Mouse (Mus musculus) granulocyte monocyte progenitor cell, adult 5-6 weeks (primary cell): ENCODE results near the gene Itgb3. TPM values are rescaled to one million over a fixed set of nuclear protein-coding genes. Genes with fewer than 3 reads are reported as not detected.

ENCODE experiments used
- ATAC-seq: replicated peaks from 2 replicates; pipeline ENCODE4 v1.8.0; 2016; ENCODE audit warnings: mild to moderate bottlenecking, moderate TSS enrichment, inconsistent platforms; ENCODE audit not compliant: poor library complexity, severe bottlenecking
- total RNA-seq, 2 experiments: library from RNA; stranded (forward) in 1 of 2; stranded (reverse) in 1 of 2; fragments of 200-712, 200-1000 nt in 1 of 2; fragments of >200 nt in 1 of 2; fragmentation: Nextera tagmentation in 1 of 2; gene quantifications; 2 replicates each; pipeline ENCODE4 v1.2.3; 2014 to 2017

Gene Itgb3
- 1.9 and 3.9 TPM in 2 replicates for total RNA-seq (2014; fragmentation: Nextera tagmentation)
- 5.5 and 7.2 TPM in 2 replicates for total RNA-seq (2017)

DNA sequence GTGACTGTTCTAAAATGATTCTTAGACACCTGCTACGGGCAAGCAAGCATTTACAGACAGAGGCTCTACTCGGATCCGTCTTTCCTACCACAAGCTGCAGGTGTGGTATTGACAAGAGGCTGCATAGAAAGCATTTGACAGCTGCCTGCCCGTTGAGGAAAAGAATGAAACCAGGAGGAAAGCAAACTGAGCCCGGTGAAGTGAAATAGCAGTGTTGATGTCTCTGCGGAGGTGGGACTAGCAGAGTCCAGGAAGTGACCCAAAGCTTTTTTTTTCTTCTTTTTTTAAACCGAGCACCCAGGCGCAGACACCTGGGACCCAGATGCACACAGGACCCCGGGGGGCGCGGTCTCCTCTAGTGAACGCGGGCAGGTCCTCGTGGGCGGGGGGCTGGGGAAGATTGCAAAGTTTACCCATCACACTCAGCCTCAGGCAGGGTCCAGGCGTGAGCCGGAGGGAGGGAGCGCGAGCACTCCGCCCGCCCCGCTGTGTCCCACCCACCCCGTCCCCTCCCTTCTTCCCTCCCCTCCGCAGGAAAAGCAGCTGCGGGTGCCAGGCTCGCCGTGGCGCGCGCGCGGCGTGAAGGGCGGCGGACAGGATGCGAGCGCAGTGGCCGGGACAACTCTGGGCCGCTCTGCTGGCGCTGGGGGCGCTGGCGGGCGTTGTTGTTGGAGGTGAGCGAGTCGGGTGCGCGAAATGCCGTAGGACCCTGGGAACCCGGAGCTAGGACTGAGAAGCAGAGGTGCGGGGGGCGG lies at the start of gene Itgb3:
Gene Itgb3, plus strand, starts transcription at position 510 of the 755 bp plus-strand sequence.
- ATAC-seq = peak; percentile 34

DNA sequence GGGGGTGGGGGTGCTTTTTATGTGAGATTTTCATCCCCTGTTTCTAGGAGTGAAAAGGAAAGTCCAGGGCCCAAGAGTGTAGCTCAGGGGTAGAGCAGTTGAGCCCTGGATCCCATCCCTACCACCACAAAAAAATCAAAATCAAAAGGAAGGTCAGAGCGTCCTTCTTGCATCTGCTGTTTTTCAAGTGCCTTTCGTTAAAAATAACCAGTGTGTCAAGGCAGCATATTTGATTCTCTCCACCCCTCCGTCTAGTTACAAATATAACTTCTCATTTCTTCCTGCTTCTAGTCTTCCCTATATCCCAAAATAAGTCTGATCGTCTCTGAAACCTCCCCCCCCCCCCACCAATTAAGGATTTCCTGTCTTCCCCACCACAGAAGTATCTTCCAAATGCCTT lies 49.7 kb upstream of the Itgb3 start:
- no peak for ATAC-seq

DNA sequence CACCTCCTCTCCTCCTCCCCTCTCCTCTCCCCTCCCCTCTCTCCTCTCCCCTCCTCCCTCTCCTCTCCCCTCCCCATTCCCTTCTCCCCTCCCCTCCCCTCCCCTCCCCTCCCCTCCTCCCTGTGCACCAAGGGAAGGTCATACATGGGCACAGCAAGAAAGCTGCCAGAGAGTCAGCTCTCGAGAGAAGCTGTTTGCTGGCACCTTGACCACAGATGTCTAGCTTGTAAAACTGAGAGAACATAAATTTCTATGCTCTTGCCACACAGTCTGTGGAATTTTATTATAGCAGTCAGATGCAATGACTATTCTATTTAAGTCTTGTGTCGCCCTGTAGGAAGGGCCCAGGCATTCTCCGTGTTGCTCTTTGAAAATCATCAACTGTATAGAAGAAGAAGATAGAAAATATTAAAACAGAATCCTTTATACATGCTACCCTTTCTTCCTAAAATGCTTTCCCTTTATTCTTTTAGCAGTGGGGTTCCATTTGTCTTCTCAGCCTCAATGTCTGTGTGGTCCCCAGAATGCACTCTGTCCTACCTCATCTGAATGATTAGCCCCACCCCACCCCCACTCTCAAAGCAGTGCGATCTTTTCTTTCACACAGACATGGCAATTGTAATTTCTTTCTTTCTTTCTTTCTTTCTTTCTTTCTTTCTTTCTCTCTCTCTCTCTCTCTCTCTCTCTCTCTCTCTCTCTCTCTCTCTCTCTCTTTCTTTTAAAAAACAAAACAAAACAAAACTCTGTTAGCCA lies 49.0 kb upstream of the Itgb3 start:
- no peak for ATAC-seq

DNA sequence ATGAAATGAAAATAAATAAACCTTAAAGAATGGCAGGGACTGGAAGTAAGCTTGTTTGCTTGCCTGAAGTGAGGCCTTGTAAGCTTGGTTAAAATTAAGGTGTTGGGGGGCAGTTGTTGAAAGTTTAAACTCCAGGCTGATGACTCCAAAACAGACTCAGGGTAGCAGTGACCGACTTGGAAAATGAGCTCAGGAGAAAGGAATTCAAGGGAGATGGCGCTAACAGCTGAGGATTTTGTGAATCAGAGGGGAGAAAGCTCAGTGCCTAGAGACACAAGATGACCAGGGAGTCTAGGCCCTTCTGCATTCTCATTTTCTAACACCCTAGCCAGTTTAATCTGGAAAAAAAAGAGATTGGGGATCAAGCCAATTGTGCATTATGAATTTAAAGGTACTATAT lies 46.8 kb upstream of the Itgb3 start:
- no peak for ATAC-seq

DNA sequence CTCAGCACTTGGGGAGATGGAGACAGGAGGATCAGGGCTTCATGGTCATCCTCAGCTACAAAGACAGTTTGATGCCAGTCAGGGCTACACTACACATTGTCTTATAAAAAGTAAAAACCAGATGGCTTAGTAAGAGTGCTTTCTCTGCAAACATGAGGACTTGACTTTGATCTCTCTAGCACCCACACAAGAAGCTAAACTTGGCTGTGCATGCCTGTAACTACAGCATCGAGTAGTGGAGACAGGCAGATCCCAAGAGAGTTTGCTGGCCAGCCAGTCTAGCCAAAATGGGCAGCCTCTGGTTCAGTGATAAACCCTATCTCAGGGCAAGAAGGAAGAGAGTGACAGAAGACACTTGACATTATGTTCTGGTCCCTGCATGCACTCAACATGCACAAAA lies 44.3 kb upstream of the Itgb3 start:
- ATAC-seq = no peak

DNA sequence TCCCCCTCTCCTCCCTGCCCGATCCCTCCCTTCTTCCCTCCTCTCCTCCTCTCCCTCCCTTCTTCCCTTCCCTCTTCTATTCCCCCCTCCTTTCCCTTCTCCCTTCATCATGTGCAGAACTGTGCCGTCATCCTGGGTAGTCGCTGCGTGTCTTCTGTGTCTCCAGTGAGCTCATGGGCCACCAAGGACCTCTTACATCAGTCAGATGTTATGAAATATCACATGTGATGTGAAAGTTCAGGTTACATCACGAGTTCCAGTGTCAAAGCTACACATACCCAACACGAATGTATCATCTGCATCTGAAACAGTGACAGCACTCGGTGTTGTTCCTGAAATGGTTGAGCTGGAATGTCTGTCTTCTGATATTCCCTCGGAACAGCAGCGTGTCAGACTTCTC lies 42.6 kb upstream of the Itgb3 start:
- peak; percentile 91 for ATAC-seq

DNA sequence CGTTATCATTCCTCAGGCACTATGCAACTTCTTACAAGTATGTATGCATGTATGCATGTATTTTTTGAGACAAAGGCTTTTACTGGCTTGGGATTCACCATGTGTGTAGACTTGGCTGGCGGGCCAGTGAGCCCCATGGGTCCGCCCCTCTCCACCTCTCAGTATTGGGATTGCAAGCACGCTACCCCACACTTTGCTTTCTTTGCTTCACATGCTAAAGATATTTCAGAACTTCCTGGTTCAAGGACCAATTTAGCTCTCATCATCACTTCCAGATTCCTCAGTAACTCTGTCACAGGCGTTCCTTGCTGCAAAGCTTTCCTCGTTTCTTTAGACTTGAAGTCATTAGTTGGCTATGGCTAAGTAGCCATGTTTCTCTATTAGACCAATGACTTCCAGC lies 41.7 kb upstream of the Itgb3 start:
- ATAC-seq = no peak

DNA sequence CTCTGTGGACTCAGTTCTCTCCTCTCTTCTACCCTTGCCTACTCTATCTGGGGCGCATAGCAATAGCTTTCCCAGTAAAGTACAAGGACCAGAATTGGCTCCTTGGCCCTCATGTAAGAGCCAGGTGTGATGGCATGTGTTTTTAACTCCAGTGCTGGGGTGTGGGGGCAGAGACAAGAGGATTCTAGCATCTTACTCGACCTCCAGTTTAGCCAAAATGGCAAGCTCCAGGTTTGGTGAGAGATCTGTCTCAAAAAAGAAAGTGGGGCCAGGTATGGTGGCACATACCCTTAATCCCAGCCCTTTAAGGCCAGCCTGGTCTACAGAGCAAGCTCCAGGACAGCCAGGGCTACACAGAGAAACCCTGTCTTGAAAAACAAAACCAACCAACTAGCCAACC lies 41.0 kb upstream of the Itgb3 start:
- ATAC-seq = no peak

DNA sequence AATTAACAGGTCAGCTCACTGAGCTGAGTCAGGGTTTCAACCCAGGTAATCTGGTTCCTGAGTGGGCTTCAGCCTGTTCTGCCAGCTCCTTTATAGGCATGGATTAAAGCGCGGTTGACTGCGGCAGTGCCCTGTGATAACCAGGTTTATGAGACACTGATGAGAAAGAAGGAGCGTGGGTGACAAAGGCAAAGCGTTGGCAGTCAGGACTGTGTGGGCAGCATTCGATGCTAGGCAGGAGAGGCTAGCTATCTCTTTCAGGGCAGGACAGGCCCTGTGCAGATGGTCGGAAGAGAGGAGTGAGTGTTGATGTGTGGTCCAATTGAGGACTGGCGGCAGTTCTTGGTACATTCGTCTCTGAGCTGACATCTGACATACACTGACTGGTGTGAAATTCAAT lies 40.1 kb upstream of the Itgb3 start:
- no peak for ATAC-seq

DNA sequence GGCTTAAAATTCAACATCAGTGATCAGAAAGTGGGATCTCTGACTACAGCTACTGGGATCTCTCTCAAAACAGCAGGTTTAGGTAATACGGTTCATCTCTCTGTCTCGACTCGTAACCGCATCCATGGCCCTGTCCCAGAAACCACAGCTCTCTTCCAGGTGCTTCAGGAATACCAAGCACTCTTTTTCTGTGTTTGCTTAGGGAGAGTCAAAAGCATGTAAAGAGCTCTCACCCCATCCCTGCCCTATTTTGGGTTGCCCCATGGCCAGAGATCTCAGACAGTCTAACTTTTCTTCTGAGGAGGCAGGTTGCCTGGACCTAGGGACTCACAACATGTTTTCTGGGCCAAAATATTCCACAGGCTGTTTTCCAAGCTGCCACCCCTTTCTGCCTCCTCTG lies 39.5 kb upstream of the Itgb3 start:
- ATAC-seq = no peak

DNA sequence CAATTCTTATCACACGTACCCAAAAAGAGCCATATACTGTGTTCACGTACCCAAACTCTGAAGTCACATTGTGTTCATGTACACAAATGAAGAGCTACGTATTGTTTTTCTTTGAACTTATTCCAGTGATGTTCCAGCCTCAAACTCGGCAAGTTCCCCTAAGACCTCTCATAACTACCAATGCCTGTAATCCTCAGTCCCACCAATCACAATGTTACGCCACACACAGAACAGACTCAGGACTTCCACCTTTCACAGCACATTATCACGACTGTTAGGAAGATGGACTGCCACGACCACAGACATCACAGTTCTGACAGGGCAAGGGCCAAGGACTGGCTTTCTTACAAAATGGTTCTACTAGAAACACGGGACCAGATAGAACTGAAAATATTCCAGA lies 37.3 kb upstream of the Itgb3 start:
- peak; percentile 61 for ATAC-seq

DNA sequence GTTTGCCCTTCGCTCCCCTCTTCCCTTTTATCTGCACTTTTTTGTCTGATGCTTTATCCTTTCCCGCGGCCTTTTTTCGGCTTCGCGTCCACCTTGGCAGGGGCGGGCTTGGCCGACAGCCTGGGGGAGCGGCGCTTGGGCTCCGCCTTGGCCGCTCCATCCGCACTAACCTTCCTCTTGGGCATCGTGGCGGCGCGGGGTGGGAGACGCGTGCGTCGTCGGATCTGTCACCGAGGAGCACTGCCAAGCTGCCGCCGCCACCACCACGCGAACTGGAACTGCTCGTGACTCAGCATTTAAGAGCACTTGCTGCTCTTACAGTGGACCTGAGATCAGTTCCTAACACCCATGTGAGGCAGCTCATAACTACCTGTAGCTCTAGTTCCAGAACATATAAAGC lies 36.4 kb upstream of the Itgb3 start:
- ATAC-seq = peak; percentile 80

DNA sequence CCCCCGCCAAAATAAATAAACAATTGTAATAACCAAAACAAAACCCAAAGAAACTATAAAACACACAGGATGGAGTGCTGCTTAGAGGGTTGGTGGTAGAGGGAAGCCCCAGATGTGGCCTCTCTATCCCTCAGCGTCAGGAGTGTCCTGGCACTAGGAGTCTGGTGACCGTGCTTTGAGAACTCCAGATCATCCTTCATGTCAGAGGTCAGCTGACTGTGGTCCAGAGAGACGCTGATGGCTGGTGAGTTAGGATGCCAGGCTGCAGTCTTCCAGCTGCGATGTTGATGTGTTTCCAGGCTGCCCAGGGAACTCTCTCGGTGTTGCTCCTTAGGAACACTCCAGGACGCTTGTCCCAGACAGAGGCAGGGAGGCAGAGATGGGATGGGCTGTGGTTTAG lies 35.7 kb upstream of the Itgb3 start:
- no peak for ATAC-seq

DNA sequence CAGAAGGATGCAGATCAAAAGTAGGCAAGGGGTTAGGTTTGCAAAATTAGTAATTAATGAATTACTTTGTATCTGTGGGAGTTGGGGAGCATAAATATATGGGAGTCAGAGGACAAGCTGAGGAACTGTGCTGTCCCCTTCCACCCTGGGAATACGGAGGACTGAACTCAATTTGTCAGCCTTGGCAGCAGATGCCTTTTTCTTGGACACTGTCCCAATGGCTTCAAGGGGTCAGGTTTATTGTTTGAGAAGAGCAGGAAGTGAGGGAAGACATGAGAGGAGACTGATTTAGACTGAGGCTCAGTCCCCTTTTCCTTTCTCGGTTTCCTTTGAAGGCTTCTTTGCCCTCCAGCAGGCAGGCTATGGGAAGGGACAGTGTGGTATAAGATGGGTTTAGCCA lies 35.2 kb upstream of the Itgb3 start:
- ATAC-seq = no peak

DNA sequence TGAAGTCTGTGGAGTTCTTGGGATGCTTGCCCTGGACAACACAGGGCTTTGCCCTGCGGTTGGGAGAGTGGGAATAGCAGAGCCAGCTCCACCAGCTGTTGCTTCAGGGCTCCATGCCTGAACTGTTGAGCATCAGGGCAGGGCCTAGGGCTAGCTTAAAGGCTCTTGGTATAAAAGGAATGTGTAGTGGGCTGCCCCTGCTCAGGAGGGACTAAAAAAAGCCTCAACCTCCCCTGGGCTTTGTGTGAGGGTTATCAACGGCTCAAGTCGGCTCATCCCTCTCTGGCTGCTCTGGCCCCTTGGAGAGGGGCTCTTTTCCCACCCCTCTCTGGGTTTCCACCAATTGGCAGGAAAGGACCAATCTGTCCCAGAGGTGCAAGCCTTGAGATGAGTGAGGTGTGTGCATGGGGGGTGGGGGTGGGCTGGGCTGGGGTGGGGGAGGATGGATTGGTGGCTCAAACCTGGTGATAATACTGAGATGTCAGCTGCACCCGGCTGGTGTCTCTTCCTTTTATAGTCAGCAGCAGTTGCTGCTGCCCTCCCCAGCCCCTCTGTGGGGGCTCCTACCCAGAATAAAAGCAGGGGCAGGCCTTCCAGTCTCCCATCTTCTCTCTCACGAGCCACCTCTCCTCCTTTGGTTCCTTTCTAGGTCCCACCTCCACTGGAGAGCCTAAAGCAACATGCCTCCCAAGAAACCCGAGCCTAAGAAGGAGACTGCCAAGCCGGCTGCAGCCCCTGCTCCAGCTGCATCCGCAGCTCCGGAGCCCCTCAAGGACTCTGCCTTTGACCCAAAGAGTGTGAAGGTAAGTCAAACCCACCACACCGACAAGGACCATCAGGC lies 30.8 kb upstream of the Itgb3 start:
- no peak for ATAC-seq

DNA sequence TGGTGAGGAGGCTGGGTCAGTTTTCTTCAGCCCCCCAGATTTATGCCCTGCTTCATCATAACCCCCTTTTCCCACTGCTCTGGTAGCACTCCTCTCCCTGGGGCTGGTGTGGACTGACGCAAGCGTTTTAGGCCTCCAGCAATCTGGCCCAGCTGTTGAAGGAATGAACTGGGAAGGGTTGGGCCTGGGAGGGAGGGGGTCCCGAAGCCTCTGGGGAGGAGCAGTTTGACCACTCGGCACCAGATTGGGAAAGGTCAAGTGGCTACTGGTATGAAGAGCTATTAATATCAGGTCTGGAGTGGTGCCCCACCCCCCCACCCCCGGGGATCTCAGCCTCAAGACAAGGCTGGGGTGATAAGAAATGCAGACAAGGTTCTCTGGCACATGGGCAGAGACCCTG lies 29.7 kb upstream of the Itgb3 start:
- ATAC-seq = no peak

DNA sequence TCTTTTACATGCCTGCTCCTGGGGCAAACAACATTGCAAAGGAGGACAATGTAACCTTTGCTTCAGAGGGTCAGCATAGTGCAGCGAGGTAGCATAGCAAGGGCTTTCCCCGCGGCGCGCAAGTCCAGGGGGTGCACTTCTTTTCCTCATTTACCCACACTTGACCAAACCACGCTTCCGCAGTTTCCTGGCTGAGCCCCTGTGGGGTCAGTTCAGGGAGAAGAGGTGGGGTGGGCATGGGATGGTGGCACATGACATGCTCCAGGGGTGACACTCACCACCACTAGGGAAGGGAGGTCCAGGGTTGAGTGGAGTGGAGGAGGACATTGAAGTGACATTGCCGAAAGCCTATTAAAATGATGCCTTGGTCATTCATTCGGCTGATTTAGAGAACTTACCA lies 28.7 kb upstream of the Itgb3 start:
- peak; percentile 42 for ATAC-seq

DNA sequence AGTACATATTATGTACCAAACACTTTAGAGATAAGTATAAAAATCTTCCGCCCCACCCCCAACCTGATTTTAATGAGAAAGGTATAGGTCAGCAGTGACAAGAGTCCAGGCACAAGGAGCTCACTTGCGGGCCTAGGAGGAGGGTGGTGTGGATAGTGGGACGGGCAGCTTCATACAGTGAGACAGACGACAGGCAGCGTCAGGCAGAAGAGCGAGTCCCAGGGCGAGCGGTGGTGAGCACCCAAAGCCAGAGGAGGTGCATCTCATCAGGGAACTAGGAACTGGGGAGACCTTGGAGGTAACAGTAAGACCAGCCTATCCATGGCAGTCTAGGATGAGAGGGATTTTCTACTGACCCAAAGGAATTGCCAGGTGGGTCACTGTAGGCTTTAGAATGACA lies 28.2 kb upstream of the Itgb3 start:
- ATAC-seq = no peak

DNA sequence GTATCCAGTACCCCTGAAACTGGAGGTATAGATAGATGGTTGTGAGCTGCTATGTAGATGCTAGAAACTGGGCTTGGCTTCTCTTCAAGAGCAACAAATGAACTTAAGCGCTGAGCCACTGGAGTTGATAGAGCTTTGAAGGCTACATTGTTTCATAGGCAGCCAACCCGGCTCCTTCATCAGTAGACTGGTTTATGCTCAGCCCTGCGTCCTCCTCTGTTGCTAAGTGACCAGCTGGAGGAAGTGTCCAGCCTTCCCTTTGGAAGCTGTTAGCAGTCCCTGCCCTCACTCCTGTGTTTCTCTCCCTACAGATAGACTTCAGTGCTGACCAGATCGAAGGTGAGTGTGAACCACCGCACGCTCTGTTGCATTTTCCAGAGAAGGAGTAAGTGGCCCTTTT lies 27.7 kb upstream of the Itgb3 start:
- ATAC-seq = no peak

DNA sequence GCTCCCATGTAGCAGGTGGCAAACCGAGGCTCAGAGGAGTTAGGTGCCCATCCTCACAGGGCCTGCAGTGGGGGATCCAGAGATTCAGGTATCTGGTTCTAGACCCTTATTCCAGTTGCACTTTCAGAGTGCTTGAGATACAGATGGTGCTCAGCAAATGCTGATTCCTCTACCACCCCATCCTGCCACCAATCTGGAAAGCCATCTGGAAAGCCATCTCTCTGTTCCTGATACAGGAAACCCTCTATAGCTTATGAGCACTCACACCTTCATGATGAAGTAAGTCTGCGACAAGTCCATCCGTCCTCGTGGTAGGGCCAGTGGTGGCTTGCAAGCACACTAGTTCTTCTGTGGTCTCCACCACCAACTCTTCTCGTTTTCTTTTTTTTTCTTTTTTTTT lies 27.2 kb upstream of the Itgb3 start:
- ATAC-seq = no peak
